Mouse (Mus musculus): ENCODE measurements around the gene Tex26.

The Tex26 gene

DNA sequence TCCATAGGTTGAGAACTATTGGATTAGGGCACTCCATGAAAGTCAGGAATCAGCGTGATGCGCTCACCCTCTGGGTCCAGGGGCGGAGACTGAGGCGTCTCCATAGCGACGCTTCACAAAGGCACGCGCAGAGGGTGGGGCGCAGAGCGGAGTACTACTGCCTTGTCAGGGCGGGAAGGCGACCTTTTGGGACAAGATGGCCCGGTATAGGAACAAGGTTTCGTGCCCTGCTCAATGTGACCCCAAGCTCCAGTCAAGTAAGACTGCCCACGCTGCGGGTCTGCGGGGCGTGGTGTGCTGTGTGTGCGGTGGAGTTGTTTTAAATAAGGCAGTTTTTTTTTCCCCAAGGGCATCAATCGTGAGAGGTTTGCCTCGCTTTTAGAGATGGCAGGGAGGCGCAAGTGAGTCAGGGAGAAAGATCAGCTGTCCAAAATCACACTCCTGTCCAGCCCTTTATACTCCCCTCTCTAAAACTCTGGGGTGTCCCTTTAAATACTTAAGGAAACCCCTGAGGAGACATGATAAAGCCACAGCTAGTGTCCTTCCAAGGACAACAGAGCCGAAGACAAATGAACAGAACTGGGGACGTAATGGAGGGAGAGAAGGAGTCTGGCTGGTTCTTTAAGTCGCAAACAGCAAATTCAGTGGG, at the start of gene Tex26:
Gene Tex26 (plus strand): TSS at position 130 of the 649 bp plus-strand sequence.
- peak; percentile 74 for DNase-seq

DNA sequence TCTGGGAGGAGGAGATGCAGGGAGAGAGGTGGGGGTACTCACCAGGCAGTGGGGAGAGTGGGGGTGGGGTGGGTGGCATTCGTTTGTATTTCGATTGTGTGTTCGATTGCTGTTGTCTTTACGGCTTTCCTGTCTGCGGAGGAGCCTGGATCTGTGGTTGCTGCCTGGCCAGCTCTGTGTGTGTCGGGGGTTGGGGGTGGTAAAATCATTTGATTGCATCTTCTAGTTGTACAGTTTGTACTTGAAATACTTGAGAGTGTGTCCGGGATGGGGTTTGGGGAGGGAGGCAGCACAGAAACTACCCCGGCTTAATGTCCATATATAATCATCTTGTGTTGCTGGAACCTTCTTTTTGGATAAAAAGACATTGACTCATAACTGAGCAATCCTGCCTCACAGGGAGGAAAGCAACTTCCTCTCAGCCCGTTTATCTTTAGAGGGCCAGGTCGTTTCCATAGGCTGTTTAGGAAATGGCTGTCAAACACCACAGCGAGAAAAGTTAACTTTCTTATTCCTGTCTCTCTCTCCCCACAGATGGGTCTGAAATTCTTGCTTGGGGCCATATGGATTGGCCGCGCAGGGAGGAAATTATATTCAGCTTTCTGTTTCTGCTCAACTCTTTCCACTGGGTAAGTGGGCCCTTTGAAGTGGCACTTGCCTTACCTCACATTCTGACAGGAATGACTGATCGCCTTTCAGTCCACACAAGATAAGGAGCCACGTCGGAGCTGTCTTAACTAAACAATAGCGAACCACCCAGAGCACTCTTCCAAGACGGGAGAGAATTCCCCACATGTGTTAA, 47.7 kb upstream of the Tex26 start:
- peak; percentile 60 for DNase-seq

DNA sequence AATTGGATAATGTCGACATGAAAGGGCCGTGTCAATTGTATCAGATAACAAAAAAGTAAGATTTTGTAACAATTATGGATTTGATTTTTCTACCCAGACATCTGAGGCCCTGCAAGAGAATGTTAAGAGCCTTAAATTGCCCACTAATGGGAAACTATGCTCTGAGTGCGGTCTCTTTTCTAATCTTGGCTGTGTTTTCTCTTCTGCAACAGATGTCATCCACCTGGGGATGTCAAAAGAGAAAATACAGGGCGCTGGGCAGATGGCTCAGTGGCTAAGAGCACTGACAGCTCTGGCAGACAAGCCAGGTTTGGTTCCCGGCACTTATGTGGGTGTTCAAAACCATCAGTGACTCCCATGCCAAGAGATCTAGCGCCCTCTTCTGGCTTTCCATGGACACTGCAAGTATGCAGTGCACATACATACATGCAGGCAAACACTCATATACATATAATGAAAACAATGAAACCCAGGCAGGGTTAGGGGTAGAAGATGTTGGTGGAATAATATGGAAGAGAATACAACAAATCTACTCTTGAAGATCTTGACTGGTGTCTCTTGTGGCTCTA, 47.0 kb upstream of the Tex26 start:
- no peak for DNase-seq

DNA sequence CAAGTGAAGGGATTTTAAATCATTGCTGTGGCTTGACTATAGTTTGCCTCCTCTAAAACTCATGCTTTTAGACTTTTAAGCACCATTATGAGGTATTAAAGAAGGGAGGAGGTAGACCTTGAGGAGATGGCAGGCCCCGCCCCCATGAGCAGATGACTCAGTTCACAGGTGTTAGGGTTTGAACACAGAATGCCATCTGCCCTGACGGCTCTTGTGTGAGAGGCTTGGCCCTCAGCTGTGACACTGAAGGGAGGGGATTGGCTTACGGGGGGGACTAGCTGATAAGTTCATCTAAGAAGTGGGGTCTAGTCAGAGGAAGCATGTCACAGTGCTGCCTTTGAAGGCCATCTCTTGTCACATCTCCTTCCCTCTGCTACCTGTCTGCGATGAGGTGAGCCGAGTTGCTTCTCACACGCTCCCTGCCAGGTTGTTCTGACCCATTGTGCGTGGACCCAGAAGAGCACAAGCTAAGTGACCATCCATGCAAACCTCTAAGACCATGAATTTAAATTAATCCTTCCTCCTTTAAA, 37.9 kb upstream of the Tex26 start:
- DNase-seq = no peak

DNA sequence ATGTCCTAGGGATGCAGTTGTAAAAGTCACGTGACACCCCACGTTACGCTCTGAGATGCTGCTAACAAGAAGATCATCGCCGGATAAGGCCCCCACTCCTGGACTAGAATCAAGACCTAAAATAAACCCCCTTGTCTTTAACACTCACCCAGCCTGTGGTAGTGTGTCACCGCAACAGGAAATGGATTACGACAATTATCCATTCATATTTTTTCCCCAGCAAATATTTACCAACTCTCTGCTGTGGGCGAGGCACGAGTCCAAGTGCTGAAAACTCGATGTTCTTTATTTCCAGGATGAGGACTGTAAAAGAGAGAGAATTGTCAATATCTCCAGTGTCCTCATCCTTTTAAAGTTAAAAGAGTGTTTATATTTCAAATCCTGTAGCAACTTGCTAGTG, 37.4 kb upstream of the Tex26 start:
- no peak for DNase-seq

DNA sequence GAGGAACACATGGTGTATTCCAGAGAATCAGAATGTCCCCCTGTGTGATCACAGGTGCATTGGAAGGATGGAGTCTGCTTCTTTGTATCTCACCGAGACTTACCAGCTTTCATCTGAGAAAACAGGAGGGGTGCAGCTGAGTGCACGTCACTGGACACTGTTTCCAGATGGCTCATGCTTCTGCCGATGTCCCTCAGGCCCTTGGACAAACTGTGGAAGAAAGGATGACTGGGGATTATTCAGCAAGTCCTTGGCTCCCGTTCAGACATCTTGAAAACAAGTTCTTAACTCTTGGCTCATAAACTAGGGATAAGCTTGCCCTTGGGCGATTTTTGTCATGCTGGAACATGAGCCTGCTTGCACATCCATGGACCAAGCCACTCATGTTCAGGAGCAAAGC, 36.1 kb upstream of the Tex26 start:
- peak; percentile 69 for DNase-seq

DNA sequence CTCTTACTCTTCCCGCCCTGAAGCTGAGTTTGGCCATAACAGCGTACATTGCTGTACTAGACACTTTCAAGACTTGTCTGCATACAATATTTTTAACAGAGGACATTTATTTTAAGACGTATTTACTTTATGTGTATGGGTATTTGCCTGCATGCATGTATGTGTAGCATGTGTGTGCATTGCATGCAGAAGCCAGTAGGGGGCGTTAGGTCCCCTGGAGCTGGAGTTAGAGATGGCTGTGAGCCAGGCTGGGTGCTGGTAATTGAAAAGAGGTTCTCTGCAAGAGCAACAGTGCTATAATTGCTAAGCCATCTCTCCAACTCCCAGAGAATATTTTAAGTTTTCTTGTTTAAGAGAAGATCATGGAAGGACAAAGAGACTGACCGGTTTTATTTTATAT, 34.8 kb upstream of the Tex26 start:
- no peak for DNase-seq

DNA sequence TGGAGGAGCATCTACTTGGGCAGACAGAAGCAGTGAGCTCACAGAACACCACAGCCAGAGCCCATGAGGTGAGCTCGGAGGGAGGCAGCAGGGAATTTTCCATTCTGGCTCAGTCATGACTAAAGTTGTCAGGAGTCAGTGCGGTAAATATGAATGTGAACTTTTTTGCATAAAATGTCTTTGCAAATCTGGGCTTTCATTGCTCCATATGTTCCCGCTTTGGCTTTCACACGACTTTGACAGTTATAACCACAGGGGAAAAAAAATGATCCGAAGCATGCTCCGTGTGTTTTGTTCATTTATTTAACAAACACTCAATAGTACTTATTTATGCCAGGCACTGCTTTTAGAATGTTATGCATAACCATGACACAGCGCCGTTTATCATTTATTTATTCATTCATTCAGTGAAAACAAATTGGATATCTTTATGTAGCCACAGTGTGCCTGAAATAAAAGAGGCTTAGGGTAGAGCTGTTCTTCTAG, 32.6 kb upstream of the Tex26 start:
- no peak for DNase-seq

DNA sequence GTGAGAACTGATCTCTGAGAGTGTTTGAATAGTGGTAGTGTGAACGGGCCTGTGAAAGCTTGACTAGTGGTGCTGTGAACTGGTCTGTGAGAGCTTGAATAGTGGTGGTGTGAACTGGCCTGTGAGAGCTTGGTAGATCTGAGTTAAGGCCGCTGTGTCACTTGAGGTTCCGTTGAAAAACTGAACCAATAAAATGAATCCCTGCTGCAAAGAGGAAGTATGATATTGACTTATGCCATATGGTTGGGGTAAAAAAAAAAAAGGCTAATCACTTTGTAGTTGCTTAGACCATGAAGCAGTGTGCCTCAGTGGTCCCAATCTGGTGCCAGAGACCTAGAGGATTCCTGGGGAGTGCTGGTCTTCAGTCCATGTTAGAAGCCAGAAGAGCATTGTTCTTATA, 30.0 kb upstream of the Tex26 start:
- DNase-seq = no peak

DNA sequence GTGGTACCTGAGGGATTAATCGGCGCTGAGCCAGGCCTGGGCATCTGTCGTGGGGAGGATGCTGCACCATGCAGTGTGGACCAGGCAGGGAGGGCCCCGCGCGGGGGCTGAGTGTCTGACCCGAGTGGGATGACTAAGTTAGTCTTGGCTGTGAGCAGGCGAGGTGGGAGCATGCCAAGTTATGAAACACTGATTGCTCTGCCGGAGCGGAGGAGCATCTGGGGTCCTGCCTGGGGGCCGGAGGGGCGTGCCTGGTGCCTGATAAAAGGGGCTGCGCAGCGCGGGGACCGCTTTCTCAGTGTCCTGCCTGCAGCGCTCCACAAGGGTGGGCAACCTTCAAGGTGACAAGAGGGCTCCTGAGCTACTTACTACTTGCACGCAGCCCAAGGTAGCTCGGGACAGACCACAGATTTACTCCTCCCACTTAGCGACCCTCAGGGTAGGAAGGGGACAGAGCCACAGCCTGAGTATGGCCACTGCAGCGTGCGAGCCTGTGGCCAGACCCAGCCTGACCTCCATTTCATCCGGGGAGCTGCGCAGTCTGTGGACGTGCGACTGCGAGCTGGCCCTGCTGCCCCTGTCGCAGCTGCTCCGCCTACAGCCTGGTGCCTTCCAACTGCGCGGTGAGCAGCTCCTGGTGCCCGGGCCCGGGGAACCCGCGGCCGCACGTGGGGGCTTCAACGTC, 27.8 kb upstream of the Tex26 start, which contains the start of gene Medag:
Gene Medag (plus strand): TSS at position 241 of the 685 bp plus-strand sequence.
- DNase-seq = peak; percentile 81

DNA sequence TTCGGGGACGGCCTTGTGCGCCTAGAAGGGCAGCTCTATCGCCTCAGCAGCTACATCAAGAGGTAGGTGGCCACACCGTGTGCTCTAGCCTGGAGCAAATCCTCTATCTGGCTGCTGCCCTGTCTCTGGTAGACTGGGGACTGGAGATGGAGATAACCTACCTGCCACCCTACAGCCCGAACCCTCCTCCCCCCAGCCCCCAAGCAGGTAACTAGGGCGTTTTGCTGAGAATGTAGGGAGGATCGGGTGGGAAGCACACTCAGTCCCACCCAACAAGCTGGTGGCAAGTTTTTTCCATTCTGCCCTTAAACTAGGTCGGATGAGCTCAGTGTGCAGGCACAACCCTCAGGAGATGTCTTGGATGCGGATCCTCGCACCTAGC, 27.3 kb upstream of the Tex26 start:
- no peak for DNase-seq

DNA sequence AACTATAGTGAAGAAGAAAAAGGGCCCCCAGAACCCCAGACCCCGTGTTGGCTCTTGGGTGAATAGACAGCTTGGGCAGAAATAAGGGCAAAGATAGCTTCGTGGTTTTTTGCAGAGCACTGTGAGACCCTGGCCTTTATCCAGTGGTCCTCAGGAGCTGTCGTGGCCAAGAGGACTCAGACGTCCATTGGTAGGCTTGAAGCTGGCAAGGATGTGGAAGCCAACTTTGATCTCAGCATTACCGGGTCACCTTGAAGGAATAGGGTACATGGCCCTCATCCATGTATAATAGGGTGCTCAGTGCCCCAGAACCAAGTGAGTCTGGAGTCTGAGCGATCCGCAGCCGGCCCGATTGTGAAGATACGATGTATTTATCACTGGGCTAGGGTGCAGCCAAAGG, 26.8 kb upstream of the Tex26 start:
- DNase-seq = no peak

DNA sequence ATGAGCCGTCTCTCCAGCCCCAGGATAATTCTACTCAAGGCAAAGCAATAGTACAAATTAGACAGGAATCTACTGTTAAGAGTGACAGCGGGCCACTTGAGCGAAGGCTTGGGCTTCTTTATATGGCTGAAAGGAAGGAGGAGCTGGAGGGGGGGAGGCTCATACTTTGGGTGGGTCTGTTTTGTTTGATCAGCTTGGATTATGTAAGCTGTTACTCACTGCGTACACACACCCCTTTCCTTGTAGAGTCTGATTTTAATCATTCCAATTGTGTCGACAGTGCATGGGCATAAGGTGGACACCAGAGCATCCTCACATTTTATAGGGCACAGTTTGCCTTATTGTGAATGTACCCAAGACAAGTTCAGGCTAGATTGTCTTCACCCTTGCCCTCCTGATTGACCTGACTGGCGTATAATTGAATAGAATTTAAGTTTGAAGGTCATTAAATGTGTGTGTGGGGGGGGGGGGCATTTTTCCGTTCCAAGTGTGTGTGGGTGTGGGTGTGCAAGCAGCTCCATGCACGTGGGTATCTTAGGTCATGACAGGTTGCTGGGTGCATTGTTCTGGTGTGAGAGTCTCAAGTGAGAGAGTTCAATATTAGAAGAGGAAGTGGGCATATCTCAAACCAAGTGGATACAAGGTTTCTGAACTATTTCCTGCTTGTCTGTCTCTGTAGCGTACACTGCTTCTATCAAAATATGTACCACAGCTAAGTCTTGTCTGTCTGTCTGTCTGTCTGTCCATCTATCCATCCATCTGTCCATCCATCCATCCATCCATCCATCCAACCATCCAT, 24.9 kb upstream of the Tex26 start:
- DNase-seq = peak; percentile 43

DNA sequence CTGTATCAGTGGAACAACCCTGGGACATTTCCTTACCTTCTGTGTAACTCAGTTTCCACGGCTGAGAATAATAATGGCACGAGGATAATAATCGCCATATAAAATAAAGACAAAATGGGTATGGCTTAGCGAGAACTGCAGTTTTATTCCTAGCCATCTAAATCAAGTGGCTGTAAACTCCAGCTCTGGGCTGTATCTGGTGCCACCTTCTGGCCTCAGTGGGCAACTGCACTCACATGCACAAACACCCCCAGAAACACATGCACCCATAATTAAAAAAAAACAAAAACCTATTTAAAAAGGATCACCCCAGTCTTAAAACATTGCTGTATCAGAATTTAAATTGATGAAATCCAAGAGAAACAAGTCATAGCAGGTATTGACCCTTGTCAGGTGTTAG, 22.1 kb upstream of the Tex26 start:
- DNase-seq = no peak

DNA sequence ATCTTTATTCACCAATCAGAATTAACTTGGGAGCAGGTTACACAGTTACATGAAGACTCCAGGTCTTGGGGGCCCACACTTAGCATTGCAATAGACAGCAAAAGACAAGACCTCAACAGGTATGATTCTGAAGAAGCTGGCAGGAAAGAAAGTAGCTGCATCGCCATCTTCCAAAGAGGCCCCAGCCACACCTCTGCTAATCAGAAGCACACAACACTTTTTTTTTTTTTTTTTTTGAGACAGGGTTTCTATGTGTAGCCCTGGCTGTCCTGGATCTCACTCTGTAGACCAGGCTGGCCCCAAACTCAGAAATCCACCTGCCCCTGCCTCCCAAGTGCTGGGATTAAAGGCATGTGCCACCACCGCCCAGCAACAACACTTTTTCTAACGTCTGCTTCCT, 12.9 kb upstream of the Tex26 start:
- no peak for DNase-seq

DNA sequence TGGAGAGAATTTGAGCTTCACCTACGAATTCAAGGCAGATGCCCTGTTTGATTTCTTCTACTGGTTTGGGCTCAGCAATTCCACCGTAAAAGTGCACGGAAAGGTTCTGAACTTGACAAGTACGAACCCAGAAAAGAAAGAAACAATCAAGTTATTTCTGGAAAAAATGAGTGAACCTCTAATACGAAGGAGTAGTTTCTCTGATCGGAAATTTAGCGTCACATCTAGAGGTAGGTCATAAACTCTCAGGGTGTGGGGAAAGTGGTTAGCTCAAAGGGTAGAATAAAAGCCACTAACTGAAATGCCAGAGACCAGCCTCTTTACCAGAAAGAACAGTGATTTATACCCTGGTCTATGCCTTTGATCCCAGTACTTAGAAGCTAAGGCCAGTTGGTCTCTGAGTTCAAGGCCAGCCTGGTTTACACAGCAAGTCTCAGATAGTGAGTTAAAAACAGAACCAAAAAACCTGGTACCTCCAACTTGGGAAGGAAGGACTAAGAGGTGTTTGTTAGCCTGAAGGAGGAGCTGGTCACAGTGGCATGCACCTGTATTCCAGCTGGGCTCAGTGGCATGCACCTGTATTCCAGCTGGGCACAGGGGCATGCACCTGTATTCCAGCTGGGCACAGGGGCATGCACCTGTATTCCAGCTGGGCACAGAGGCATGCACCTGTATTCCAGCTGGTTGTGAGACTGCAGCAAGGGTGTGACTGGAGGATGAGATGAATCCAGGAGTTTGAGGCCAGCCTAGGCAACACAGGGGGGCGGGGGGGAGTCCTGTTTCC, 12.0 kb upstream of the Tex26 start:
- DNase-seq = no peak

DNA sequence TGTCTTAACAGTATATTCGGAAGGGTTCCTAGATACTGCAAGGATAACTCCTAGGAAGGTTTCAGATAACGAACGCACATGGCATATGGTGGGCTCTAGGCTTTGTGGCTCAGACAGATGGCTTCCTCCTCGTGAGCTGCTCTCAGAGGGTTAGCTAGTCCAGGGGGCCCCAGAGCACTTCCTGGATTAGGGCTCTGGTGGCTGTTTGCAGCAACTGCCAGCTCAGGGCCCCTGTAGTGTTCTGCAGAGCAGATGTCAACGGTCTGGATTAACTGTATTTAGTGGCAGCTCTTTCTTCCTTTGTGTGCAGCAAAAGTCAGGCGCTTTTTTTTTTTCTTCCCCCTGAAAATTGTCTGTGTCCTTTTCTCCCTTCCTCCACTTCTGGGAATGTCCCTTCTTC, 11.1 kb upstream of the Tex26 start:
- peak; percentile 12 for DNase-seq

DNA sequence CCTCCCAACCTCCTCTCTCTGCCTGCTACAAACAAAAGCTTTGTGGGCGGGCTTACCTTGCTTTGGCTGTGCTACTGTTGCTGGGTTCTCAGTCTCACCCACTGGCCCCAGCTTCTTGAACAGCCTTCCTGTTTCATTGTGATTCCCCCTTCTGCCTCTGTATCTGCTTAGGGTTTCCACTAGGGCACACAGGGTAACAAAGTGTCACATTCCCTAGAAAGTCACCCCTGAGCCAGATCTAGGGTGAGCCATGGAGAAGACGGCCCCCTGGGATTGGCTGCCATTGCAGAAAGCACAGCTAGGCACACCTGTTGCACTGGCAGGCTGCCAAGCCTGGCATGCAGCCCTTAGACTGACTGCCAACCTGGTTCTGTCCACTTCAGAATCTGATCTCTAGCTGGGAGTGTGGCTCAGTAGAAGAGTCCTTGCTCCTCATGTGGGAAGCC, 10.6 kb upstream of the Tex26 start:
- peak; percentile 87 for DNase-seq

DNA sequence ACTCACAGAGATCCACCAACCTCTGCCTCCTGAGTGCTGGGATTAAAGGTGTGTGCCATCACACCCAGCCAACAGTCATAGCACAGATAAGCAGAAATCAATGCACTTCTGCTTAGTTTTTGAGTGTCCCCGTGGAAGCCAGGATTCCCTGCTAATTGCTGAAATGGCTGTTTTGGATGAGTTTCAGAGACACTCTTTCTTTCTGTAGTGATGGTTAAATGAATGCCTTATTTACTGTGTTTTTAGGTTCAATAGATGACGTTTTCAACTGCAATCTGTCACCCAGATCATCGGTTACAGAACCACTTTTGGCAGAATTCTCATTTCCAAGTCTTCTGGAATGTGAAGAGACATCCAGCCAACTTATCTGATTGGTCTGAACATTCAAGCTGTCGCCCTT, 9.9 kb upstream of the Tex26 start:
- DNase-seq = no peak

DNA sequence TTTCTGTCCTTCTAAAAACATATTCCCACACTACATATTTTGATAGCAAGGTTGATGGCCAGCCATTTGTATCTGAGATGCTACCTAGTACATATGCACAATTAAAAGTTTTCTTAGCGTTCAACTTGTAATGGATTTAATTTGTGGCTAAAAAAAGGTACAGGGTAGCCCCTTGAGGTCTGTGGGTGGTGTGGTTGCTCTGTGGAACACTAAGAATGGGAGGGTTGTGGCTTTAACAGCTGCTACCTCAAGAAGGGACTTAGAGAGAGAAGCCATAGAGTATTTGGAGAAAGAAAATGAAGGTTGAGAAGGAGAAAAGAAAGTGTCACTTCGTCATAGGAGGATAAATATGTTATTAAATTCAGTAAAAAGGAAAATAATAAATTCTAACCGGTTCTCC, 8.5 kb upstream of the Tex26 start:
- DNase-seq = no peak

DNA sequence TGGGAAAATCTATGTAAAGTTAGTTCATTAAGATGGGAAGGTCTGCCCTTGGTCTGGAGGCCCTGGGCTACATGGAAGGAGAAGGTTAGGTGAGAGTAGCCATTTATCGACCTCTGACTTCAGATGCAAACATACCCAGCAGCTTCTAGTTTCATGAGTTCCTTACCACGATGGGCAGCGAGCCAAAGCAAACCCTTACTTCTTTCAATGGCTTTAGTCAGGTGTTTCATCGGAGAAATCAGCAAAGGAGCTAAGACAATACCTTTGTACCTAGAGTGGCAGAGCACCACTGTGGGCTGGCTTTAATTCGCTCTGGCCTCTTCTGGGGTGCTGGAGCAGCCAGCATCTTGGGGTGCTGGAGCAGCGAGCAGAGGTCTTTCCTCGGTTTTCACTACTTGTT, 5.8 kb upstream of the Tex26 start:
- DNase-seq = peak; percentile 89
